Mouse (Mus musculus) midbrain, embryonic 10.5 days (tissue): ENCODE measurements around the gene Camsap1. TPM values are rescaled to one million over a fixed set of nuclear protein-coding genes. Genes with fewer than 3 reads are reported as not detected.
A peak's percentile ranks its signal among the peaks of the same experiment; 100 is the strongest.

Experiments used
- DNase-seq: peaks from one replicate; pipeline ENCODE4 v3.0.0-alpha.2; 2017; ENCODE audit warnings: low spot score
- H3K27ac ChIP-seq: fragments of 300-500 bp; sonication (generic); replicated peaks from 2 replicates; pipeline ENCODE4 v1.5.1; 2016; ENCODE audit warnings: mild to moderate bottlenecking
- H3K27me3 ChIP-seq: fragments of 300-500 bp; sonication (generic); 2 replicates; pipeline ENCODE4 v1.6.1; 2016; ENCODE audit warnings: low read depth, mild to moderate bottlenecking; ENCODE audit not compliant: poor library complexity, severe bottlenecking
- H3K36me3 ChIP-seq: fragments of 300-500 bp; sonication (generic); 2 replicates; pipeline ENCODE4 v1.6.1; 2016; ENCODE audit warnings: mild to moderate bottlenecking, moderate library complexity
- H3K4me1 ChIP-seq: fragments of 300-500 bp; sonication (generic); 2 replicates; pipeline ENCODE4 v1.6.1; 2016
- H3K4me3 ChIP-seq: fragments of 300-500 bp; sonication (generic); 2 replicates; pipeline ENCODE4 v1.5.1; 2016; ENCODE audit warnings: mild to moderate bottlenecking, moderate library complexity
- H3K9me3 ChIP-seq: fragments of 300-500 bp; sonication (generic); replicated peaks from 2 replicates; pipeline ENCODE4 v1.6.1; 2016; ENCODE audit warnings: mild to moderate bottlenecking
- WGBS: fragments of 180-500 bp; shearing (Covaris S2); methylation state at CpG from one replicate; pipeline ENCODE4 v1.1.7; 2016; 5-methylcytosine and 5-hydroxymethylcytosine counted together
- polyA plus RNA-seq: library from polyadenylated mRNA; unstranded; fragments of >200 nt; fragmentation: Nextera tagmentation; extraction: Ambion mirVana; gene quantifications from 2 replicates; pipeline ENCODE4 v1.2.1, GENCODE M21; 2016

Gene Camsap1
- polyA plus RNA-seq, result 20.6 and 38.1 TPM in 2 replicates

DNA sequence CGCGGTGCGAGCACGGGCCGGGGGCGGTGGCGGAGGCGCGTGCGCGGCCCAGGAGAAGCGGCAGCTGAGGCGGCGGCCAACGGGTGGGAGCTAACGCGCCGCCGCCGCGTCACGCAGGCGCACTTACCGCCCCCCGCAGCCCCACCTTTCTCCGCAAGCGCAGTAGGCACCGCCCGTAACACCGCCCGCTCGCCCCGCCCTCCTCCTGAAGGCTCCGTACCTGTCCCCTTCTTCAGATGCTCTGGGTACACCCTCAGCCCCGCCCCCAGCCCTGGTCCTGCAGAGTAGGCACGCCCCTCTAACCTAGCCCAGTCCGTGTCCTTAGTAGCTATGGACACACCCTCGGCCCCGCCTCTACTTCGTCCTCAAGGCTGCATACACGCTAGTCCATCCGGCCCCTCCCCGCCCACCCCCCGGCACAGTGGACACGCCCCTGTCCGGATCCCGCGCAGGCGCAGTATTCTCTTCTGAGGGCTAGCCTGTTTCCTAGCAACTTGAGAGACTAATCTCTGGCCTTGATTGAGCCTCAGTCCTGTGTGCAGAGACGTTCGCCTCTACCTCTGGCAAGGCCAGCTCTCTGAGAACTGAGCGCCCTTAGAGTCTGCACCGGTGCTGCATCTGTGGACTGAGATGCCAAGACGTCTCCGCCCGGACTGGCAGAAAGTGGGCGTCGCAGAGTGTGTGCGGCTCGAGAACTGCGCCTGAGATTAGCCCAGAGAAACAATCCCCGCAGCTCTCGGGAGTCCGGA is at the start of gene Camsap1:
Gene Camsap1 (minus strand): TSS at position 124 of the 749 bp plus-strand sequence.
- WGBS, result under 1% methylated on average over 64 of the region's 64 CpGs
- Histone ChIP-seq H3K27me3 (peaks cover 10% of the 10 kb centered on the region), H3K27ac (peak within 1 kb of the TSS; percentile 99), H3K4me1 (peaks cover 45% of the 10 kb centered on the region), H3K4me3 (peak within 1 kb of the TSS; percentile 96), H3K36me3 (peaks cover 12% of the 10 kb centered on the region), H3K9me3 (no peaks in the 10 kb centered on the region)
- peak; percentile 100 for DNase-seq

- DNase-seq, result no peak
- Histone ChIP-seq H3K27ac (no peak overlapping the region), H3K36me3 (no peaks in the 10 kb centered on the region), H3K9me3 (no peaks in the 10 kb centered on the region), H3K27me3 (no peaks in the 10 kb centered on the region), H3K4me3 (no peak overlapping the region), H3K4me1 (no peaks in the 10 kb centered on the region)
- WGBS, result 48% methylated on average over 3 of the region's 3 CpGs
Measured at GRCm38 (mm10) chr2:26030288-26030687, 47.2 kb upstream of the Camsap1 start.

DNA sequence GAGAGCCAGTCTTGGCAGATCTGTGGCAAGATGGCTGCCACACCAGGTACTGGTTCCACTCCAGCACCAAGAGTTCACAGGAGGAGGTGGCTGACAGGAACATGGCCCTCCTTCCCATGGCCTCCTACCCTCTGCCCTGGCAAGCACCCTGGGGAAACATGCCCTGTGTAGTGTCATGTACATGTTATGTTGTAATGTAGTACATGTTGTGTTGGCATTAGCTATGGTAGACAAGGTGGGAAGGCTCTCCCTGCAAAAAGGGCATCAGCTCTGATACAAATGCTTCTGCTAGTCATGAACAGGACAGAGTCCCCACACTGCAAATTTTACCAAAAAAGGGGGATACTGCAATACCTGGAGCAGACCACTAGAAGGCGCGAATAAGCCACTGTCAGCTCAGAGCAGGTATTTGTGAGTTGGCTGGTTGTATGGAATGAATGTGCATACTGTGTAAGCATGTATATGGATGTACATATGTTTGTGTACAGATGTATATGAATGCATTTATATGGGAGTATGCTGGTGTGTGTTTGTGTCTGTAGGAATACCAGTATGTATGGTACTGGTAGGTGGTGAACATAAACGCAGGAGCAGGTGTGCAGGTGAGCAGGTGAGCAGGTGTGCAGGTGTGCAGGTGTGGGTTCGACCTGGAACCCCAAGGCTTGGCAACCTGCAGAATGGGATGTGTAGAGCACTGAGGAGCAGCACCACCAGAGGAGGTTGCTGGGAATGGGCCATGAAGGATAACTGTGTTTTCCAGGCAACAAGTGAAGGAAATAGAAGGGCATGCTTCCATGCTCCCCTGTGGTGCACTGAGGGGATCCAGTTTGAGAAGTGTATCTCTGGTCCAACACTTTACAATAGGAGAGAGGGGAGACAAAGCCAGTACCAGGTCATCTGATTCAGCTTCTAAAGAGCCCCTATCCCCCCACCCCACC is 41.3 kb upstream of the Camsap1 start:
- Histone ChIP-seq H3K4me1 (peaks cover 20% of the 10 kb centered on the region), H3K36me3 (no peaks in the 10 kb centered on the region), H3K4me3 (no peak overlapping the region), H3K9me3 (no peaks in the 10 kb centered on the region), H3K27ac (no peak overlapping the region), H3K27me3 (no peaks in the 10 kb centered on the region)
- WGBS, result 30% methylated on average over 4 of the region's 4 CpGs
- DNase-seq, result peak; percentile 42

GRCm38 (mm10) chr2:26022626-26023025 is 39.5 kb upstream of the Camsap1 start:
- no peak overlapping the region for H3K4me3 ChIP-seq
- H3K36me3 ChIP-seq, result no peaks in the 10 kb centered on the region
- H3K4me1 ChIP-seq, result peaks cover 20% of the 10 kb centered on the region
- no peaks in the 10 kb centered on the region for H3K9me3 ChIP-seq
- no peak overlapping the region for H3K27ac ChIP-seq
- no peaks in the 10 kb centered on the region for H3K27me3 ChIP-seq
- 82% methylated on average over 1 of the region's 1 CpGs for WGBS
- DNase-seq, result no peak

DNA sequence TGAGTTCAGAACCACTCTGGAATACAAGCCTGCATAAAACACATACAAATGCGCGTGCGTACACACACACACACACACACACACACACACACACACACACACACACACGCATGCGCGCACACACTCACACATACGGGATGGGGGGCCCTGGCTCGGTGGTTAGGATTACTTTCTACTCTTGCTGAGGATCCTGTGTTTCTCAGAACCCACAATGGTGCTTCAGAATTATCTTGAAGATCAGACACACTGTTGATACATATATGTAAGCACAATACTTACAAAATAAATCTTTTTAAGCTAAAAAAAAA is 39.1 kb upstream of the Camsap1 start:
- Histone ChIP-seq H3K4me1 (peaks cover 20% of the 10 kb centered on the region), H3K27me3 (no peaks in the 10 kb centered on the region), H3K9me3 (no peaks in the 10 kb centered on the region), H3K4me3 (peak overlapping the region; percentile 80), H3K27ac (peak overlapping the region; percentile 86; the same call in 1 of the 2 replicates), H3K36me3 (no peaks in the 10 kb centered on the region)
- WGBS, result 89% methylated on average over 8 of the region's 8 CpGs
- DNase-seq, result no peak

DNA sequence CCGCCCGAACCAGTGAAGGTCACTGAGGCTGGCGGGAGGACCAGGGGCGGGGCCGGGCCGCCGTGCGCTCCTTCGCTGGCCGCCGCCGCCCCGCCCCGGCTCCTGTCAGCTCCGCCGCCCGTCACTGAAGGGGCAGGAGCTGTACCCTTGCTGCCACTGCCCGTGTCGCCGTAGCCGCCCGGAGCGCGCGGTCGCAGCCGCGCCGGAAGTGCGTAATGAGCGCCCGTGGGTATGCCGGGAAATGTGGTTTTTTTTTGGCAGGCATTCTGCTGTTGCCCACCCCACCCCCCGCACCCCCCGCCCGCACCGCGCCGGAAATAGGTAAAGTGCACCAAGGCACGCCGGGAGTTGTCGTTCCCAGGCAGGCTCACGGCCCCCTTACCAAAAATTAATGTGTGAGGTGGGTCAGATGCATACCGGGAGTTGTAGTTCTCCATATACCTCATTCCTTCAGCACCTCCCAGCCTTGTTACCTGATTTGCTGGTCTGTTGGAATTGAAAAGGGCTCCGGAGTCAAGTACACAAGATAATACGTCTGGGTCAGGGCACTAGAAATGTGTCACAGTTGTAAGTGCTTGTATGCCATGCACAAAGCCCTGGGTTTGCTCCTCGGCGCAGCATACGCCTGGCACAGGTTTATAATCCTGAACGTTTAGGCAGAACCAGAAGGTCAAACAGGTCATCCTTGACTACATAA is 38.6 kb upstream of the Camsap1 start, which contains the start of gene Ubac1:
Gene Ubac1 (minus strand): TSS at position 187 of the 697 bp plus-strand sequence.
- Histone ChIP-seq H3K27ac (peak within 1 kb of the TSS; percentile 86), H3K9me3 (no peaks in the 10 kb centered on the region), H3K27me3 (no peaks in the 10 kb centered on the region), H3K36me3 (no peaks in the 10 kb centered on the region), H3K4me1 (peaks cover 20% of the 10 kb centered on the region), H3K4me3 (peak within 1 kb of the TSS; percentile 80)
- WGBS, result 7% methylated on average over 50 of the region's 50 CpGs
- peak; percentile 95 for DNase-seq

DNA sequence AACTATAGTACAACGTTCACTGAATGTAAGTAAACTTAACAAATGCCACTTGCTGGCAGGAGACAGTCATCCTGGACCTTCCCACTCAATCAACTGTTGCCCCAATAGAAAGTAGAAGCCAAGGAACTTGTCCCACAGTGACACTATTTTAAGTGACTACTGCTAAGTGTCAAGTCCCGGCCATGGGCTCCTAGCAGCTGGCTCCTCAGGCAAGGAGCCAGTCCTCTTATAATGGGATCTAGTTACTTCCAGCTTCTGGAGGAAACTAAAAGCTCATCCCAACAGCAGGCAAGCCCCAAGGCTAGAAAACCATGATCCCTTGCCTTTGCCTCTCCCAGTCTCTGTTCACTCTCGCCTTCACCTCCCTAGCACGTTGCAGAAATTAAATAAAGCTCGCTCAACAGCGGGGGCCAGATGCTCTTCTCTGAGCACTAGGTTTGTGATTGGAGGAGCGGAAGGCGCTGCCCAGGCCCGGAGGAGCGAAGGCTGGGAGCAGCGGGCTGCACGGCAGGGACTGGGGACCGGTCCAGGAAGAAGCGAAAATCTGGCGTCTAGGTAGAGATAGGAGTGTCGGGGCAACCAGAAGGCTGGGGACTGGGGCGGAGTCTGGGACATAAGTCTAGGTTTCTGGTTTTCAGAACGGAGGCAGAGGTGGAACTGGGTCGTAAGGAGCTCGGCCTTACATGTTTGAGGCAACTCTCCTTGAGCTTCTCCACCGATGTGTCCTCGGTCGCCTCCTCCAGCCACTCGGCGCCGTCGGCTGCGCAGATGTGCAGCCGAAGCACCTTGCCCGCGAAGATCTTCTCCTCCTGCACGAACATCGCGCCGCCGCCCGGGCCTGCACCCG is 37.9 kb upstream of the Camsap1 start:
- DNase-seq, result no peak
- 3% methylated on average over 38 of the region's 38 CpGs for WGBS

GRCm38 (mm10) chr2:26019923-26020322 is 36.8 kb upstream of the Camsap1 start:
- peak overlapping the region; percentile 80 for H3K4me3 ChIP-seq
- peaks cover 20% of the 10 kb centered on the region for H3K4me1 ChIP-seq
- H3K27me3 ChIP-seq, result no peaks in the 10 kb centered on the region
- 0 out of 2 replicates have a peak overlapping the region, but pooled peaks have one; percentile 86 for H3K27ac ChIP-seq
- no peak for DNase-seq
- no peaks in the 10 kb centered on the region for H3K9me3 ChIP-seq
- WGBS, result 84% methylated on average over 3 of the region's 3 CpGs
- peaks cover 14% of the 10 kb centered on the region for H3K36me3 ChIP-seq

More for the DNA sequence above, 37.9 kb upstream of the Camsap1 start:
- peak overlapping the region; percentile 86 for H3K27ac ChIP-seq
- H3K27me3 ChIP-seq, result no peaks in the 10 kb centered on the region
- H3K36me3 ChIP-seq, result peaks cover 4% of the 10 kb centered on the region
- H3K9me3 ChIP-seq, result no peaks in the 10 kb centered on the region
- H3K4me3 ChIP-seq, result peak overlapping the region; percentile 80
- H3K4me1 ChIP-seq, result peaks cover 20% of the 10 kb centered on the region

GRCm38 (mm10) chr2:26017326-26017725 is 34.2 kb upstream of the Camsap1 start:
- H3K36me3 ChIP-seq, result peaks cover 40% of the 10 kb centered on the region
- WGBS, result 86% methylated on average over 4 of the region's 4 CpGs
- no peak overlapping the region for H3K4me3 ChIP-seq

DNA sequence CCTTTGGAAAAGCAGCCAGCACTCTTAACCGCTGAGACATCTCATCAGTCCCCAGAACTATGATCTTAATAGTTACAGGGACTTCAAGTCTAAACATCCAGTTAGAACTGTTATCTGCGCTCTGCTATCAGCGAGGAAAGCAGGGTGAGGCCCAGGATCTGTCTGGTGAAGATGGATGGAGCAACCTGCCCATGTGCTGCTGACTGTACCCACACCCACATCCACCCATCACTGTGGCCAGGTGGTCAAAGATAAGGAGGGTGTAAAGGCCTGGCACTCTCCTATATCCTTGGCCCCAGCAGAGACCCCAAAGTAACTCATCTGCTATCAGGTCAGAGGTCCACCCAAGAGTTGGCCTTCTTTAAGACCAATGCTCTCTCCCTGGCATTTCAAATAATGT is 30.6 kb upstream of the Camsap1 start:
- no peaks in the 10 kb centered on the region for H3K27me3 ChIP-seq
- 96% methylated on average over 3 of the region's 3 CpGs for WGBS
- no peak overlapping the region for H3K4me3 ChIP-seq
- H3K4me1 ChIP-seq, result no peaks in the 10 kb centered on the region
- no peak overlapping the region for H3K27ac ChIP-seq
- DNase-seq, result no peak
- H3K36me3 ChIP-seq, result peaks cover 76% of the 10 kb centered on the region
- H3K9me3 ChIP-seq, result no peaks in the 10 kb centered on the region

More at GRCm38 (mm10) chr2:26017326-26017725, 34.2 kb upstream of the Camsap1 start:
- Histone ChIP-seq H3K9me3 (no peaks in the 10 kb centered on the region), H3K4me1 (peaks cover 20% of the 10 kb centered on the region), H3K27me3 (no peaks in the 10 kb centered on the region), H3K27ac (no peak overlapping the region)
- DNase-seq, result no peak

GRCm38 (mm10) chr2:26011420-26011819 is 28.3 kb upstream of the Camsap1 start:
- Histone ChIP-seq H3K36me3 (peaks cover 99% of the 10 kb centered on the region), H3K27ac (no peak overlapping the region), H3K27me3 (no peaks in the 10 kb centered on the region), H3K4me1 (no peaks in the 10 kb centered on the region), H3K9me3 (no peaks in the 10 kb centered on the region), H3K4me3 (no peak overlapping the region)
- DNase-seq, result no peak
- WGBS, result 83% methylated on average over 1 of the region's 1 CpGs

DNA sequence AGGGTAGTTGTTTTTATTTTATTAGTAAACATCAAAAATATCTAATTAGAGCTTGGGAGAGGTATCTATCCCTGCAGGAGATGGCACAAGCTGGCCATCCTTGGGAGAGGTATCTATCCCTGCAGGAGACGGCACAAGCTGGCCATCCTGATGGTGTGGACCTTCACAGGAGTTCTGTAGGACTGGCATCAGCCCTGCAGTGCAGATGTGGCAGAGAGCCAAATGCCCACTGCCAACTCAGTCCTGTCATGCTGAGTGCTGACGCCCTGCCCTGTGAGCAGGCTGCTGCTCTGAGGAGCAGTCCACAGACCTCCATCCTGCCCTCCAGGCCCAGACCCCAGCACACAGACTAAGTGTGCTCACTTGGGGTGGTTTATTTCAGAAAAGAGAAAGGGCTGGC is 18.9 kb upstream of the Camsap1 start:
- no peak for DNase-seq

More for the DNA sequence above, 18.9 kb upstream of the Camsap1 start:
- Histone ChIP-seq H3K4me3 (no peak overlapping the region), H3K4me1 (no peaks in the 10 kb centered on the region), H3K27me3 (no peaks in the 10 kb centered on the region), H3K9me3 (no peaks in the 10 kb centered on the region), H3K36me3 (peaks cover 93% of the 10 kb centered on the region), H3K27ac (no peak overlapping the region)
- WGBS, result 92% methylated on average over 2 of the region's 2 CpGs
